Mouse (Mus musculus): ENCODE results near the gene Sobp.

Sobp gene

DNA sequence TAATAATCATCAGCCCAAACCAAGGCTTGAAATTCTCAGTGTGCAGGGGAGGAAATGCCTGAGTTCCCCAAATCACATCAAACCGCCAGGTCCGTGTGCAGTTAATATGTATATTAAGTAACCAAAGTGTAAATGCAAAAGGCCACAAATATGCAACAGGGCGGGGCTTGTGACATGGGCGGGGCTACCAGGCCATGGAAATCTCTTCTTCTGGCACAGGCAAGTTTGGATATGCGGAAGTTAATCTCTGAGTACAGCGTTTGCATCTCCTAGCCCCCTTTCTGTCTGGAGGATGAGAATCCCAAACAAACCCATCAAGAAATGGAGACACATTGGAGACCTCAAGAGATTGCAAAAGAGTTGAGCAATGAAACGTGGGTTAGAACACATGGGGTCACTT is 168.7 kb downstream of the Sobp start:
- TF ChIP-seq GATA4 (IDR thresholded peaks at IDR 0.05; ENCODE audit: insufficient replicate concordance, low read length), result no peak

- no peak for TF ChIP-seq GATA4 (IDR thresholded peaks at IDR 0.05; ENCODE audit: insufficient replicate concordance, low read length)
Observed at GRCm38 (mm10) chr10:43005031-43005430, 169.3 kb downstream of the Sobp start.

DNA sequence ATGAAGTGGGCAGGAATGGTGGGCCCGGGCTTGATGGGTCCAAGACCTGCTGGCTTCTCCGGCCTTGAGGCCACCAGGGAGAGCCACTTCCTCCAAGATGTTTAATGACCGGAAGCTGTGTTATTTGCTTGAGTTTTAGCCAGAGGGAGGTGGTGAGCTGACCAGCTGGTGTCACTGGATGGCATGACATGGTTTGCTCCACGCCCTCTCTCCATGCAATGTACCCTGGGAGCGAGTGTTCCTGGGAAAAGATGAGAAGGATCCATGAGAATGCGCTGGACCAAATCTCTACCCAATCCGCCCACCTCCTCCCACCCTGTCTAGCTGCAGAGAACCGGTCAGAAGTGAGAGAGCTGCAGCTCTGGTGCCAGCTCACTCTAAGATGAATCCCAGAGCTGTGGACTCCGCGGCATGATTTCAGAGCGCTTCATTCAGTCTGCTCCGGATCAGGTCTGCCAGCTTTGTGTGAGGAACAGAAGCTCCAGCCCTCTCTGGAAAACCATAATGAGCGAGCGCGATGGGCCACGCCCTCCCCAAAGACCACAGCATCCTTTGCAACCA is 170.1 kb downstream of the Sobp start:
- no peak for TF ChIP-seq GATA4 (IDR thresholded peaks at IDR 0.05; ENCODE audit: insufficient replicate concordance, low read length)

DNA sequence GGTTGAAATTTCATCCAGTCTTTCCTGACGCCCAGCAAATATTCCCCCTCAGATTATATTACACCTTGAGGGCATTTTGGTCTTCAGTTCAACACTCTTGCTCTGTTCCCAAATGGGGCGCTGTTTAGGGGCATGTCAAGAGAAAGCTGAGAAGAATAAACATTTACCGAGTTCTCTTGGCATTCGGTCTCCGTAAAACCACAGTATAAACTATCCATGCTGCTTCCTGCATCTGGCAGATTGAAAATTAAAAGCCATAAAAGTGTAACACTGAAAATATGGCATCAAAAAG is 170.9 kb downstream of the Sobp start:
- TF ChIP-seq GATA4 (IDR thresholded peaks at IDR 0.05; ENCODE audit: insufficient replicate concordance, low read length), result no peak

GRCm38 (mm10) chr10:43002721-43003465 is 171.4 kb downstream of the Sobp start:
- no peak for TF ChIP-seq GATA4 (IDR thresholded peaks at IDR 0.05; ENCODE audit: insufficient replicate concordance, low read length)

DNA sequence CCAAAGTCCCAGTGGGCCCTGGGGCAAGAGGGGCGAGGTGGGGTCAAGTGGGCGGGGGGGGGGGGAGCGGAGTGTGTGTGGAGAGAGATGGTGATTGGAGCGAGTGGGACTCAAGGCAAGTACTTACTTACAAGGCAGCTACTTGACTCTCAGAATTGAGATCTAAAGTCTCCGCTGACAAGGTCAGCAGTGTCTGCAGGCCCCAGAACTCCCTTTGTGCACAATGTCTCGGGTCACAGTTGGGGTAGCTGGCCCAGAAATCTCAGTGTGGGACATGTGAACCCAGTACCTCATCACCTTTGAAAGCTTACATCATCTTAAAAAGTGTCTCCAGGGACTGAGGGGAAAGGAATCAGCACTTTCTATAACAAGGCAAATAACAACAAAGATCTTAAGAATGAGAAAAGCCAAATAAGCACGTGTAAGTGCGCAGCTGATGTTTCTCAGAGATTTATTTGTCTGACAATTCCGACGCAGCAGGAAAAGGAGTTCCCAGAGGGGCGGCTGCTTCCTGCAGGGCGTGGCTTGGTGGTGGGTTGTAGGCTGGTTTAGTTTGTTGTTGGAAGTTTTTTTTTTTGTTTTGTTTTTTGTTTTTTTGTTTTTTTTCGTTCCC is 172.2 kb downstream of the Sobp start:
- no peak for TF ChIP-seq GATA4 (IDR thresholded peaks at IDR 0.05; ENCODE audit: insufficient replicate concordance, low read length)

DNA sequence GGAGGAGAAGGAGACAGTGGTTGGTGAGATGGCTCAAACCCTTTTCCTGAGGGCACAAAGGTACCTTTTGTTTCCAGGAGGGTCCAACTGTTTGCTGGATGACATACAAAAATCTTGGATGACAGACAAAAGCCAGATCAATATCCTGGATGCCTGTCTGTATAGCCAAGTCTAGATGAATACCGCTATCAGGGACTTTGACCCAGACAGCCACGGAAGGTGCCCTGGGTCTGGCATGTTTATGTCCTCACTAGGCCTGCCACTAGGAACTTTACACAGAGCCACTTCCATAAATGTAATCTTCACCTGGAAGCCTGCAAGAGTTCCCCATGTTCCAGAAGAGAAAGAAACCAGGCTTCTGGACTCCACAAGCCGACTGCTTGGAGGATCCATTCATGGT is 172.9 kb downstream of the Sobp start:
- TF ChIP-seq GATA4 (IDR thresholded peaks at IDR 0.05; ENCODE audit: insufficient replicate concordance, low read length), result no peak

- TF ChIP-seq GATA4 (IDR thresholded peaks at IDR 0.05; ENCODE audit: insufficient replicate concordance, low read length), result no peak
Observed at GRCm38 (mm10) chr10:42999324-42999723, 175.0 kb downstream of the Sobp start.

GRCm38 (mm10) chr10:42997278-42997677 is 177.1 kb downstream of the Sobp start:
- no peak for TF ChIP-seq GATA4 (IDR thresholded peaks at IDR 0.05; ENCODE audit: insufficient replicate concordance, low read length)

GRCm38 (mm10) chr10:42995484-42995895 is 178.8 kb downstream of the Sobp start:
- TF ChIP-seq GATA4 (IDR thresholded peaks at IDR 0.05; ENCODE audit: insufficient replicate concordance, low read length), result no peak

- no peak for TF ChIP-seq GATA4 (IDR thresholded peaks at IDR 0.05; ENCODE audit: insufficient replicate concordance, low read length)
Observed at GRCm38 (mm10) chr10:42994331-42994782, 180.0 kb downstream of the Sobp start.

- no peak for TF ChIP-seq GATA4 (IDR thresholded peaks at IDR 0.05; ENCODE audit: insufficient replicate concordance, low read length)
Observed at GRCm38 (mm10) chr10:42991018-42991417, 183.3 kb downstream of the Sobp start.

DNA sequence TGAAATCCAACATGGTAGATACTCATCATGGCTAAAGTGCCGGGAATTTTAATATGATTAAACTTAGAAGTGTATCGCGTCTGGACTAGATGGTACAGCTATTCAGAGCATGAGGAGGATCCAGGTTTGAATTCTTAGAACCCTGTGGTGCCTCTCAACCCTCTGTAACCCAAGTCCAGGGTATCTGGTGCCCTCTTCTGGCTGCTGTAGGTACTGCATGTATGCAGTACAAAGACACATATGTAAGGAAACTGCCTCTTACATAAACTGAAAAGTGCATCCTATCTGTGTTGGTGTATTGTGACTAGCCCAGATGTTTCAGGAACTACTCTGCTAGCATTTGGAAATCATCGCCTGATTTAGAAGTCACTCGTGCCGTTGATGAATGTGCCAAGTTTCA is 184.4 kb downstream of the Sobp start:
- TF ChIP-seq GATA4 (IDR thresholded peaks at IDR 0.05; ENCODE audit: insufficient replicate concordance, low read length), result no peak

DNA sequence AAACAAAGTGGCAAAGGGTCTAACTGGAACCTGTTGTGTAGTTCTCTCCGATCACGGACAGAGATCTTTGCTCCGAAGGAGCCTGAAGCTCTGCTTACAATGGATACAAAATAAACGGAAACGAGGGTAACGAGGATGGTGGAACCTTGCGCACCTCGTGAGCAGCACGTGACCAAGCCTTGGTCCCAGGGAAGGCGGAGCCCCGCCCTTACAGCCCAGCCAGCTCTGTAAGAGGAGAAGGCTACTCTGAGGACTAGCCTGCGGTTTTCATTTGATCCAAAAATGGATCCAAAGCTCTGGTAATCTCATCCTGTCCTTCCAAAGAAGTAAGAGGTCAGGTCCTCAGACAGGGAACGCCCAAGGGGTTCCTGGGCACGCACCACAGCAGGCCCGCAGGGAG is 185.7 kb downstream of the Sobp start:
- TF ChIP-seq GATA4 (IDR thresholded peaks at IDR 0.05; ENCODE audit: insufficient replicate concordance, low read length), result no peak

- TF ChIP-seq GATA4 (IDR thresholded peaks at IDR 0.05; ENCODE audit: insufficient replicate concordance, low read length), result no peak
Observed at GRCm38 (mm10) chr10:42987594-42988052, 186.7 kb downstream of the Sobp start.

- TF ChIP-seq GATA4 (IDR thresholded peaks at IDR 0.05; ENCODE audit: insufficient replicate concordance, low read length), result no peak
Observed at GRCm38 (mm10) chr10:42984886-42985285, 189.4 kb downstream of the Sobp start.
